Mouse (Mus musculus): Measurements from ENCODE around the gene Zfp1. TPM values are rescaled to one million over a fixed set of nuclear protein-coding genes. Genes with fewer than 3 reads are reported as not detected.

Zfp1 gene
- polyA plus RNA-seq, 1 experiment = 5.3 TPM

DNA sequence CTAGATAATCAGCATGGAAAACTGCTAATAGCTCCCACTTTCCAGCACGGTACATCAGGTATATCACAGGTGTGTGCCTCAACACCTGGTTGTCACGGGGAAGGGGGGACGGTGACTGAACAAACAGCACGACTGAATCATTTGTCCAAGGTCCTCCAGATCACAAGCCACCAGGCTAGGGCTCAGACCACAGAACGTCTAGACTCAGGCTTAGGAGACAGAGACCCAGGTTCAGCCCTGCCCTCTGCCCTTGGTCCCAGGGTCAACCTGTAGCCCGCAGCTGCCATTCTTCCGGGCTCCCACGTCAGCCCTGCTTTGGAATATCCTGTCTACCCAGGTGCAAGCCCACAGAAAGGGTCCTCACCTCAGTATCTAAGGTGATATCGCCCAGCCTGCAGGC, 58.2 kb downstream of the Zfp1 start:
- no peaks in the 10 kb centered on the region for H3K79me2 ChIP-seq (ENCODE audit: control insufficient read depth, insufficient read depth)
- TF ChIP-seq USF1 (IDR thresholded peaks at IDR 0.05; ENCODE audit: low read depth) (no peak), MYOD1 (IDR thresholded peaks at IDR 0.05; ENCODE audit: control insufficient read depth in 1 of 3, insufficient read length in 2 of 3, low read depth in 2 of 3) (no peak), REST (IDR thresholded peaks at IDR 0.05; ENCODE audit: insufficient read depth, insufficient read length) (no peak), CEBPB (IDR thresholded peaks at IDR 0.05; ENCODE audit: insufficient read depth, poor library complexity, severe bottlenecking) (no peak), E2F4 (IDR thresholded peaks at IDR 0.05; ENCODE audit: insufficient read depth) (no peak), SRF (IDR thresholded peaks at IDR 0.05; ENCODE audit: control insufficient read depth, insufficient read length, low read depth) (no peak), POLR2AphosphoS2 (IDR thresholded peaks at IDR 0.05; ENCODE audit: insufficient read length, low read depth) (no peak), TCF12 (IDR thresholded peaks at IDR 0.05; ENCODE audit: insufficient read depth, poor library complexity, severe bottlenecking) (no peak), MYOG (IDR thresholded peaks at IDR 0.05; ENCODE audit: control insufficient read depth in 1 of 3, insufficient read depth in 1 of 3, insufficient read length in 2 of 3, low read depth in 2 of 3) (no peak)
- no peak overlapping the region for H3ac ChIP-seq (ENCODE audit: control insufficient read depth, insufficient read length)
- no peak overlapping the region for H3K4me2 ChIP-seq (ENCODE audit: low read depth)
- H3K27me3 ChIP-seq (ENCODE audit: control insufficient read depth, insufficient read depth, insufficient read length) = no peaks in the 10 kb centered on the region
- no peaks in the 10 kb centered on the region for H3K36me3 ChIP-seq (ENCODE audit: control insufficient read depth, insufficient read depth)
- no peak overlapping the region for H3K4me3 ChIP-seq

DNA sequence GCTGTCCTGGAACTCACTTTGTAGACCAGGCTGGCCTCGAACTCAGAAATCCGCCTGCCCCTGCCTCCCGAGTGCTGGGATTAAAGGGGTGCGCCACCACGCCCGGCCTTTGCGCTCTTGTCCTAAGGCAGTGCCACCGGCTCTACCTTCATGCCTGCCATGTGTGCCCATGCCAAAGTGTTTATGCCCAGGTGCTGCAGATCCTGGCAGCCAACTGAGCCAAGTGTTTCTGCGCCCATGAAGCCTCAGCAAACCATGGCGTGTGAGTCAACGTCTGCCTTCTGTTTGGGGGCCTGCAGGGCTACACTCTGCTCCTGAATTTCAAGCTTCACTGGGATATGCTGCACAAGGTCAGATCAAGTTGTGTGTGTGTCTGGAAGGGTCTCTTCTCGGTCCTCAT, 61.4 kb downstream of the Zfp1 start:
- no peak overlapping the region for H3ac ChIP-seq (ENCODE audit: control insufficient read depth, insufficient read length)
- no peak overlapping the region for H3K4me2 ChIP-seq (ENCODE audit: low read depth)
- no peaks in the 10 kb centered on the region for H3K79me2 ChIP-seq (ENCODE audit: control insufficient read depth, insufficient read depth)
- no peak for TF ChIP-seq USF1 (IDR thresholded peaks at IDR 0.05; ENCODE audit: low read depth)
- TF ChIP-seq MYOG (IDR thresholded peaks at IDR 0.05; ENCODE audit: control insufficient read depth in 1 of 3, insufficient read depth in 1 of 3, insufficient read length in 2 of 3, low read depth in 2 of 3) = no peak
- TF ChIP-seq TCF12 (IDR thresholded peaks at IDR 0.05; ENCODE audit: insufficient read depth, poor library complexity, severe bottlenecking) = no peak
- no peak for TF ChIP-seq MAX (IDR thresholded peaks at IDR 0.05; ENCODE audit: low read depth)
- no peak for TF ChIP-seq POLR2A (IDR thresholded peaks at IDR 0.05; ENCODE audit: insufficient read length, low read depth)
- no peak for TF ChIP-seq REST (IDR thresholded peaks at IDR 0.05; ENCODE audit: insufficient read depth, insufficient read length)
- no peak for TF ChIP-seq TCF3 (IDR thresholded peaks at IDR 0.05; ENCODE audit: insufficient read length, low read depth)
- TF ChIP-seq POLR2AphosphoS2 (IDR thresholded peaks at IDR 0.05; ENCODE audit: insufficient read length, low read depth) = no peak
- no peak for TF ChIP-seq SRF (IDR thresholded peaks at IDR 0.05; ENCODE audit: control insufficient read depth, insufficient read length, low read depth)
- TF ChIP-seq MYOD1 (IDR thresholded peaks at IDR 0.05; ENCODE audit: control insufficient read depth in 1 of 3, insufficient read length in 2 of 3, low read depth in 2 of 3) = no peak
- TF ChIP-seq E2F4 (IDR thresholded peaks at IDR 0.05; ENCODE audit: insufficient read depth) = no peak
- no peak for TF ChIP-seq CEBPB (IDR thresholded peaks at IDR 0.05; ENCODE audit: insufficient read depth, poor library complexity, severe bottlenecking)
- peaks cover 5% of the 10 kb centered on the region for H3K36me3 ChIP-seq (ENCODE audit: control insufficient read depth, insufficient read depth)
- H3K27me3 ChIP-seq (ENCODE audit: control insufficient read depth, insufficient read depth, insufficient read length) = no peaks in the 10 kb centered on the region
- no peak overlapping the region for H3K4me3 ChIP-seq

DNA sequence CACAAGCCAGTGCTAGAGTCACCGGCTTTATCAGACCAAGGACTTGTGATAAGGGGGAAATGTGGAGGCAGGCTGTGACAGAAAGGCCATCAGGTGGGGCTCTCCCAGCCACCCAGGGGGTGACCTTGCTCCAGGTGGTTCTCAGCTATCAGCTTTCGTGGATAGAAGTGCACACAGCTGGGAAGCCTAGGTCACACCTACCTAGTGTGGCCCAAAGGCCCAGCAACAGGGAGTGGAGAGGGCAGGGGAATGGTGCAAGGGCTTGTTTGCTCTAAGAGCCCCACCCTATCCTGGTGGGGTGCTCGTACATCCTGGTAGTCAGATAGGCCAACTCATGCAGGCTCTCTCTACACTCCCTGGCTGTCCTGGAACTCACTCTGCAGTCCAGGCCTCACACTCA, 62.0 kb downstream of the Zfp1 start:
- peaks cover 11% of the 10 kb centered on the region for H3K36me3 ChIP-seq (ENCODE audit: control insufficient read depth, insufficient read depth)
- H3K4me2 ChIP-seq (ENCODE audit: low read depth) = no peak overlapping the region
- no peak overlapping the region for H3ac ChIP-seq (ENCODE audit: control insufficient read depth, insufficient read length)
- no peaks in the 10 kb centered on the region for H3K27me3 ChIP-seq (ENCODE audit: control insufficient read depth, insufficient read depth, insufficient read length)
- no peaks in the 10 kb centered on the region for H3K79me2 ChIP-seq (ENCODE audit: control insufficient read depth, insufficient read depth)
- no peak overlapping the region for H3K4me3 ChIP-seq
- TF ChIP-seq REST (IDR thresholded peaks at IDR 0.05; ENCODE audit: insufficient read depth, insufficient read length) (no peak), MYOG (IDR thresholded peaks at IDR 0.05; ENCODE audit: control insufficient read depth in 1 of 3, insufficient read depth in 1 of 3, insufficient read length in 2 of 3, low read depth in 2 of 3) (peak in 1 of 3 experiments; percentile 3)

DNA sequence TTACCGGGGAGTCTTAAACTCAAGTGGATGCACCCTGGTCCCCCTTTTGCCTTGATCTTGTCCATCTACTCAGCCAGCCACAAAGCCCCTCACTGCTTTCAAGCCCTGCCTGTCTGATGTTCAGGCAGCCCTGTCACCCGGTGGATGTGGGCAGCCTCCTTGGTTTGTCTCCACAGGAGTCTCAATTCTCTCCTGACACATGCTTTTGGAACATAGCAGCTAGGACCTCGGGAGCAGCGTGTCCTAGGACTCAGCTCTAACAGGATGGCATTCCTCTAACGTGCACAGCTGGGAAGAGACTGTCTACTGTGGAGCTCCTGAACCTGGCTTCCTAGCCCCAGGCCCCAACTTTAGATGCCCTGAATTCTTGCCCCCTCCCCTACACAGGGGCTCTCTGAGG, 62.5 kb downstream of the Zfp1 start:
- no peak for TF ChIP-seq USF1 (IDR thresholded peaks at IDR 0.05; ENCODE audit: low read depth)
- no peak for TF ChIP-seq CEBPB (IDR thresholded peaks at IDR 0.05; ENCODE audit: insufficient read depth, poor library complexity, severe bottlenecking)
- no peak for TF ChIP-seq MAX (IDR thresholded peaks at IDR 0.05; ENCODE audit: low read depth)
- TF ChIP-seq E2F4 (IDR thresholded peaks at IDR 0.05; ENCODE audit: insufficient read depth) = no peak
- no peak for TF ChIP-seq MYOD1 (IDR thresholded peaks at IDR 0.05; ENCODE audit: control insufficient read depth in 1 of 3, insufficient read length in 2 of 3, low read depth in 2 of 3)
- TF ChIP-seq TCF3 (IDR thresholded peaks at IDR 0.05; ENCODE audit: insufficient read length, low read depth) = no peak
- TF ChIP-seq POLR2A (IDR thresholded peaks at IDR 0.05; ENCODE audit: insufficient read length, low read depth) = no peak
- TF ChIP-seq POLR2AphosphoS2 (IDR thresholded peaks at IDR 0.05; ENCODE audit: insufficient read length, low read depth) = no peak
- TF ChIP-seq REST (IDR thresholded peaks at IDR 0.05; ENCODE audit: insufficient read depth, insufficient read length) = no peak
- H3K36me3 ChIP-seq (ENCODE audit: control insufficient read depth, insufficient read depth) = peaks cover 15% of the 10 kb centered on the region
- no peaks in the 10 kb centered on the region for H3K79me2 ChIP-seq (ENCODE audit: control insufficient read depth, insufficient read depth)
- H3K4me3 ChIP-seq = no peak overlapping the region
- no peak overlapping the region for H3K4me2 ChIP-seq (ENCODE audit: low read depth)
- H3K27me3 ChIP-seq (ENCODE audit: control insufficient read depth, insufficient read depth, insufficient read length) = no peaks in the 10 kb centered on the region
- no peak overlapping the region for H3ac ChIP-seq (ENCODE audit: control insufficient read depth, insufficient read length)

GRCm38 (mm10) chr8:111708265-111708664, 65.1 kb downstream of the Zfp1 start:
- Histone ChIP-seq H3K27me3 (ENCODE audit: control insufficient read depth, insufficient read depth, insufficient read length) (no peaks in the 10 kb centered on the region), H3K4me3 (no peak overlapping the region), H3ac (ENCODE audit: control insufficient read depth, insufficient read length) (no peak overlapping the region), H3K79me2 (ENCODE audit: control insufficient read depth, insufficient read depth) (no peaks in the 10 kb centered on the region), H3K4me2 (ENCODE audit: low read depth) (no peak overlapping the region), H3K36me3 (ENCODE audit: control insufficient read depth, insufficient read depth) (peaks cover 28% of the 10 kb centered on the region)
- peak in 2 of 3 experiments; percentile 18 to 38 for TF ChIP-seq MYOG (IDR thresholded peaks at IDR 0.05; ENCODE audit: control insufficient read depth in 1 of 3, insufficient read depth in 1 of 3, insufficient read length in 2 of 3, low read depth in 2 of 3)
- no peak for TF ChIP-seq SRF (IDR thresholded peaks at IDR 0.05; ENCODE audit: control insufficient read depth, insufficient read length, low read depth)
- no peak for TF ChIP-seq POLR2A (IDR thresholded peaks at IDR 0.05; ENCODE audit: insufficient read length, low read depth)
- peak in 1 of 3 experiments; percentile 13 for TF ChIP-seq MYOD1 (IDR thresholded peaks at IDR 0.05; ENCODE audit: control insufficient read depth in 1 of 3, insufficient read length in 2 of 3, low read depth in 2 of 3)
